Mouse (Mus musculus): ENCODE data around the gene Rab44.

- TF ChIP-seq GATA1 (IDR thresholded peaks at IDR 0.05; ENCODE audit: borderline replicate concordance, low read length) (no peak), FLI1 (IDR thresholded peaks at IDR 0.05; ENCODE audit: low read length) (no peak)
Observed at GRCm38 (mm10) chr17:29171001-29171772, 57.2 kb downstream of the Rab44 start.
